Mouse (Mus musculus) T-helper 1 cell (primary cell): ENCODE measurements around the gene Mapk7.

Experiments used
- in situ Hi-C: fragments of 300-600 bp; cut with MboI, MseI; formaldehyde crosslinking; loops from one replicate; pipeline ENCODE4 v1.15.1; 2025; ENCODE audit warnings: high pct_unique_total_duplicates

The Mapk7 gene

GRCm38 (mm10) chr11:61490944-61491520, 3.2 kb downstream of the Mapk7 start:
- in situ Hi-C loops, result no loop called here

GRCm38 (mm10) chr11:61489874-61490273, 4.3 kb downstream of the Mapk7 start:
- in situ Hi-C loops, result no loop called here

GRCm38 (mm10) chr11:61489085-61489484, 5.1 kb downstream of the Mapk7 start:
- in situ Hi-C loops, result no loop called here

DNA sequence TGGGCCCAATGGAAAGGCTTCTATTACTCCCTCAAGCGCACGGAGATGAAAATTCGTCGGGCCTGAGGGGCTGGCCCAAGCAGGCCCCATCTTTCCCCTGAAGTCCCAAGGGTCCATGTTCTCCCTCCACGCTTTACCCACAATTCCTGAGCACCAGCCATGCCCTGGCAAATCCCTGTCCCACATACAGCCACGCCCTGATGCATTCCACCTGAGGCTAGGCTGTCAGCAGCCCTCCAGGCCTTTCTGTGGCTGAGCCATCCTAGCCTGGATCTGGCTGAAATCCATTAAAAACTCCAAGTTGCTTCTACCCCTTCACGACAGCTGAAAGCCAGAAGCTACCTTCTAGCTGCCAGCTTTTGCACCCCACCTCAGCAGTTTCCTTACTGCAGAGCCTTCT, 6.3 kb downstream of the Mapk7 start:
- in situ Hi-C loops, result no loop called here

DNA sequence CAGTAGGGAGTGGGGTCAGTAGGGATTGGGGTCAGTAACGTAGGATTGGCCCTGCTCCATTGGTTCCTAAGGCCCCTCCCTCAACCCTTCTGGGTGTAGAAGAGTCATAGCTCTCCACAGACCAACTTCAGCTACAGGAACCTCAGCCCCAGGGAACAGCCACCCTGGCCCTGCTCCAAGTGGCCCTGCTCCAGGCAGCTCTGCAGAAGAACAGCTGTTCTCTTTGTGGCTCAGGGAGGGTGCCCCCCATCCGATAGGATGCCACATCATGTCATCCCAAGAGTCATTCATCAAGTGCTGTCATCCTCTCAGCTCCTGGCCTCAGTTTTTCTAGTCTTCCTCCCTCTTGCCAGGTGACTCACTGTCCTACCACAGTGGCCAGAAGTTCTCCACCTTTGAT, 6.8 kb downstream of the Mapk7 start:
- in situ Hi-C loops, result no loop called here

- in situ Hi-C loops, result no loop called here
These were observed 7.6 kb downstream of the Mapk7 start for GRCm38 (mm10) chr11:61486458-61487219.

- in situ Hi-C loops, result no loop called here
These were observed 8.4 kb downstream of the Mapk7 start for GRCm38 (mm10) chr11:61485541-61486457.

DNA sequence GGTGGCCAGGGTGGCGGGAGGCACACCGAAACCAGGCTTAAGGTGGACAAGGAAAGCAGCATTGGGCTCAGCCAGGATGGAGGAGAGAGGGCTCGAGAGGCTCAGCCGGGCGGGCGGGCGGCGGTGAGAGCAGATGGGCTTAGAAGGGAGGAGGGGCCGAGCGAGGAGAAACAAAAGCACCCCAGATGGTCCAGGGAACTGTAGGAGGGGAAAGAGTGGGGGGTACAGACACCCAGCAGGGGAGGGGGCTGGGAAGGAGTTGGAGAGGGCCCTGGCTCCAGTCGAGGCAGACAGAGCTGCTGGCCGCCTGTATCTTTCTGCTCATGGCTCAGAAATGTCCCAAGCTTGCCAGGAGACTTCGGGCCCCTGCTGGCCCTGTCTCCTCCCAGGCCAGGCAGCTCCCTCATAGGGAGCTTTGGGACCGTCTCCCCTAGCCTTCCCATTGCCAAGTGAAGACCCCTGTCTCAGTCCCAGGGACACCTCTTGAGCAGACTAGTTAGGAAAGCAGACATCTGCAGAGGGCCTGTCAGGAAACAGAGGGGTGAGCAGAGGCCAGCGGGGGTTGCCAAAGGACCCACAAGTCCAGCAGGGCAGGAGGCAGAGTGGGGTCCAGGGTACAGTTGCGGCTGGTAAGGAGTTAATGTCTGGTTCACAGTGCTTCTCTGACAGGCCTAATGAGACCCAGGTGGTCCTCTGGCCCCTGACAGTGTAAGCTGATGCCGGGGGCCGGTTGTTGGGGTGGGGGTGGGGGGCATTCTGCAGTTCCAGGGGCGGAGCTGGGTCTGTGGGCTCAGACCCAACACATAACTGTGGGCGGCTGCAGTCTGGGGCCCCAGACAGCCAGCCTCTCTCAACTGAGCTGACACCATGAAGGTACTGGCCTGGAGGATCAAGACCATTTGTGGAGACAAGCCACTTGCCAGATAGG, 9.3 kb downstream of the Mapk7 start, which contains the start of gene Mfap4:
Gene Mfap4 (plus strand): TSS at position 819 of the 928 bp plus-strand sequence.
- in situ Hi-C loops, result loop anchor here (5.0 kb wide), 1 partner anchor 43 kb away; no protein-coding TSS in a partner anchor

DNA sequence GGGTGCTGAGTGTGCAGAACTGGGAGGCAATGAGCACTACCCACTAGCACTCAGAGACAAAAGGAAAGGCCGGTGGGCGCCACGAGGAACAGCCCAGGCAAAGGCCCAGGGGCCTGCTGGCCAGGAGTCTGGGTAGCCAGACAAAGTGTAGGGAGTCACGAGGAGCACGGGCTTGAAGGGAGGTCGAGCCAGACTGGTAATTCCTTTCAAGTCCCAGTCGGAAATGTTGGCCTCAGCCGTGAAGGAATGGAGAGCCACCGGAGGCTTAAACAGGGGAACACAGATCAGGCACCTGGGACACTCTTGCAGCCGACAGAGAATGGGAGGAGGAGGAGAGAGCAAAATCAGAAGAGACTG, 10.0 kb downstream of the Mapk7 start:
- in situ Hi-C loops, result loop anchor here (5.0 kb wide), 1 partner anchor 42 kb away; no protein-coding TSS in a partner anchor

DNA sequence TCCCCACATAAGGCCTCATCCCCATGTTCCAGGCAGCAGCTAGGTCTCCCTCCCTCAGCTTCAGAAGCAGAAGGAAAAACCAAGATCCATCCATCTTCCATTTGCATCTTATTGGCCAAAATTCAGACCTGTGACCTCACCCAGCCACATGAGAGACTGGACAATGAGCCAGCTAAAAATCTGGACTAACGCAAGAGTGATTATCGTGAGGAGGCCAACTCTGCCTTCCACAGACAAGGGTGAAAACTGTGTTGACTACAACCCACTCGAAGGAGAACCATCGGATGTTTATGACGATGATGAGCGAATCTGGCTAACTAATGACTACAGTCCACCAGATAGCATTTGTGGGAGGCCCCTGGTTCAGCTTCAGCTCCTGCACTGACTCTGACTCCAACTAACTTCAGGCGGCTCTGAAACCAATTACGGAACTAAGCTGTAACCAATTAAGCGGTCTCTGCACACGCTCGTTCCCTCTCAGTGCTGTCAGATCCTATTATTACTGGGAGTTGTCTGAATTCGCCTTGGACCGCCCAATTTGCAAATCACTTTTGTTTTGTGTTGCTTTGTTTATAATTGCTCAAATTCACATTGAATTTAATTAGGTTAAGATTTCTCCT, 10.9 kb downstream of the Mapk7 start:
- in situ Hi-C loops, result loop anchor here (5.0 kb wide), 1 partner anchor 41 kb away; no protein-coding TSS in a partner anchor

GRCm38 (mm10) chr11:61481239-61482090, 12.7 kb downstream of the Mapk7 start:
- in situ Hi-C loops, result loop anchor here (5.0 kb wide), 1 partner anchor 39 kb away; no protein-coding TSS in a partner anchor

DNA sequence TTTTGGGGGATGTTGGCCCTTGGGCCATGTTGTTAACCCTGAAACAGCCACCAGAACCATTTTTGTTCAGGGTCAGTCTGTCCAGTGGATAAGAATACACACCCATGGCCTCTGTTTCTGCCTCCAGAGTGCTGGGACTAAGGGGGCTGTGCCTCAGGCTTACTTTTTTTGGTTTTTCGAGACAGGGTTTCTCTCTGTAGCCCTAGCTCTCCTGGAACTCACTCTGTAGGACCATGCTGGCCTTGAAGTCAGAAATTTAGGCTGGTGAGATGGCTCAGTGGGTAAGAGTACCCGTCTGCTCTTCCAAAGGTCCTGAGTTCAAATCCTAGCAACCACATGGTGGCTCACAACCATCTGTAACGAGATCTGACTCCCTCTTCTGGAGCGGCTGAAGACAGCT, 15.4 kb downstream of the Mapk7 start:
- in situ Hi-C loops, result no loop called here

DNA sequence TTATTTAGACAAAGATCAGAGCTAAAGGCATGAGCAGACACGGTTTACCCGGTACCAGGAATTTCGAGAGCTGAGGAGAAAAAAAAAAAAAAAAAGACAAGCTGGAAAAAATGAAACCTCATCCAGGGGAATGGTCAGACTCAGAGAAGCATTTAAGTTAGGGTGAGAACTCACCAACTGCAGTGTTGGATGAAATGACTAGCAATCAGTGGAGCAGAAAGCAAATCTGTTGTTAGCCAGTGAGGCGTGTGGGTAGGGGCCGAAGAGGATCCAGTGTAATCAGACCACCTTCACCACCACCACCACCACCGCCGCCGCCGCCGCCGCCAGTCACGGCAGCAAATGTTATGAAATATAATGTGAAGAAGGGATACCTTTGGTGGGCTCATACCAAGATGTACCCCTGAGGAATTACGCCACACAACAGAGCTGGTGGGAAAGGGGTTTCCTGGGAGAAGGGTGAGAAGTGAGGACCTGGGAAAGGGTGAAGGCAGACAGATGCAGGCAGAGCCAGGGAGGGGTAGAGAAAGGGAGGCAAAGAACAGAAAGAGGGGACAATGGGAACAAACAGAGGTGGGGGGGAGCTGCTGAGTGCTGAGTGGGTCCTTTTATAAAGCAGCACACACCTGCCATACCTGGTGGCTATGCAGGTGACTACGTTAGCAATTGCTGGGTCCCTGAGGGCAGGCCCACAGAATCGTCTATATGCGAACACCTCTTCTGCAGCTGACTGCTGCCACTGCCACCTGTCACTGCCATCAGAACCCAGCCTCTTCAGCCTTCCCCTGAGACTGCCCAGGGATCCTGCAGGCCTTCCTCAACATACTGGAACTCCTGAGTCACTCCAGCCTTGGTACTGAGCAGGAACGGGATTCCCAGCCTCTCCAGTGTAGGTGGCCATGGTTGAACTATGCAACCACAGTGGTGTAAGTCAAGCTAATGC, 16.4 kb downstream of the Mapk7 start:
- in situ Hi-C loops, result no loop called here

DNA sequence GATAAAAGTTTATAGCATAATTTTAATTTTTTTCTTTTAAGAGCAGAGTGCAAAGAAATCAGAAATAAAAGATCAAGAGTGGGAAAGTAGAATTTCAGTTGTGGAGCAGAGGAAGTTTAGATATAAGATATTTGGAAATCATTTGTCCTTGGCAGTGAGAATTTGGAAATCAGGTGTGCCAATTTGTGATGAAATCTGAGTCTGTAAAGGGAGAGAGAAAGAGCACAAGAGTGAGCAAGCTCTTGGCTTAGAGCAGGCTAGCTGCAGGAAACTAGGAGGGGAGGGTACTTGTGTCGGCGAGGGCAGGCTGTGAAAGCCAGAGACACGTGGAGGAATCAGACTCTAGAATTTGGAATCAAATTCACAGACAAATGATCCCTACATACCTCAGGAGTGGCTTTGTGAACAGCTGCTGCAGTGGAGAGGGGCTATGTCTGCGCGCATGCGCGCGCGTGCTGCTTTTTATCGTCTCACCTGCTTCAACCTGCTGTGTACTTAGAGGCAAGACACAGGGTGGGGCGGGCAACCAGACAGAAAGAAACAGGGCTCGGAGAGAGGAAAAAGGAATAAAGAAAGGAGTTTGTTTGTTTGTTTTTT, 17.3 kb downstream of the Mapk7 start:
- in situ Hi-C loops, result no loop called here

- in situ Hi-C loops, result no loop called here
These were observed 20.6 kb downstream of the Mapk7 start for GRCm38 (mm10) chr11:61473630-61474029.

GRCm38 (mm10) chr11:61470880-61471279, 23.3 kb downstream of the Mapk7 start:
- in situ Hi-C loops, result no loop called here

DNA sequence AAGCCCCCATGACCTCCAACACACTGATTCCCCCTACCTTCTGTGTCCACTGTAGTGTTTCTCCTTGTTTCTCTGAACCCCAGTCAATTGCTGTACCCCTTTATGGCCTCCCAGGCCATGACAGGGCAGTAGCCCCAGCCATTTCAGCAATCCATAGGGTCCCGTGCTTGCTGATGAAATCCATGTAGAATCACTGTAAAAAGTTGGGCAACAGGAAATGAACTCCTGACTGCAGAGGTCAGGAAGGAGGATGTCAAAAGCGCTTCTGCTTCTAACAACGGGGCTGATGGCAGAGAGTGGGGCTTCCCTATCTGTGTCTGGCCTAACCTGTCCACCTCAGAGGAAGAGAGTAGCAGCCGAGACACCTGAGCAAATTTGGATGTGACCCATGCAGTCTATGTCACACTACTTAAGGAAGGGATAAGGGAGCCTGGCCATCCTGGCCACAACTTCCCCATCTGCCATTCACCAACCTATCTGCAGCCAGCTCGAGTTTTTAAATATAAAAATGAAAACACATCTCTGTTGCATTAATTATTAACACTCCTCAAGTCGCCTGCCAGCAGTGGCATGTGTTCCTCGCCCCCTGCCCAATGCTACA, 24.8 kb downstream of the Mapk7 start:
- in situ Hi-C loops, result no loop called here

- in situ Hi-C loops, result no loop called here
These were observed 25.7 kb downstream of the Mapk7 start for GRCm38 (mm10) chr11:61468534-61468933.
